Mouse (Mus musculus) layer of hippocampus, postnatal 25 days (tissue): ENCODE results near the gene Hbq1a. TPM values are rescaled to one million over a fixed set of nuclear protein-coding genes. Genes with fewer than 3 reads are reported as not detected.

Experiments used
- DNase-seq, 2 experiments: peaks; one replicate each; pipeline ENCODE4 v3.0.0; 2022; ENCODE audit warnings: mixed read lengths in 2 of 2, low spot score in 1 of 2; ENCODE audit errors: extremely low spot score in 1 of 2
- total RNA-seq, 2 experiments: library from RNA; stranded (reverse); gene quantifications; 2 replicates each; pipeline ENCODE4 v1.2.3; 2021

The Hbq1a gene
- total RNA-seq, 2 experiments from 2014 or later, result 1.1 TPM; not detected in 1

DNA sequence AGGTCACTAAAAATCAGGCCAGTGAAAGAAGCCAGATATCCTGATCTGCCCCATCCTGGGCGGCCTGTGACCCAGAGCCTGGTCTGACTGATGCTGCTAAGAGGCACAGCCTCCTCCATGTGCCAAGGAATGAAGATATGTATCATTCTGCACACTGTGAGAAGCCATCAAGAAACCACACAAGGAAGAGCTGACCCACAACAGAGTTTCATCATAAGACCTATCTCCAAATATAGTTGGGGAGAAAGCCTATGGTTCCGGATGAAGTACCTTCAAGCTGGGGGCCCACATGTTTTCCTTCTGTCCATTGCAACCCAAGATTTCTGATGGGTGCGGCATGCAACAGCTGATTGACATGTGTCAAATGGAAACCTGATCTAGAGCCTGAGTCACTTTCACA lies 16.1 kb downstream of the Hbq1a start:
- no peak for DNase-seq

DNA sequence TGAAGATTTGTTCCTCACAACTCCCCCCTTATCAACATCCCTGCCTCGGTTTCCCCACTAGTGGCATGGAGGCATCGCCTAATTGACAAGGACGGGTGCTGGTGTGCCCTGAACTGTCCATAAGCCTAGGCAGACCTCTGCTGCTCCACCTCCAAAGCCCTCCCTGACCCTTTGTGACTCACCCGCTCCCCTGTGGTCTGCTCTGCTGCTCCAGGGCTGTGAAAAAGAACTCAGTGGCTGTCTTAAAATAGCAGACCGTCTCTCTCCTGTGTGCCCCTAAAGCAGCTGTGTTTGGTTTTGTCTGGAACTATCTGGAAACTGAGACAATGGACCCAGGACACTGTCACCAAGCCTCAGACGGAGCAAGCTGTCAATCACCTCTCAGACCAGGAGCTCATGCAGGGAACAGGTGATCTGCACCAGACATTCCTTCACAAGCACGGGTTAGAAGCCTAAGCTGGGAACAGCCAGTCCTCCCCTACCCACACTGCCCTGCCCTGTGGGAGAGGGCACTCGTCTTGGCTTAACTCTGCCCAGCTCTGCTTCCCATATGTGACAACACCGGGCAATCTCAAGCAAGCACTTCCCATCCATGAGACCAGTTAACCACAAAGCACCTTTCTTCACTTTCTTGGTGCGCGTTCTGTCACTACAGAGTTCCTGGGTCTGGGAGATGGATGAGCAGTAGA lies 20.8 kb downstream of the Hbq1a start:
- DNase-seq, result no peak

DNA sequence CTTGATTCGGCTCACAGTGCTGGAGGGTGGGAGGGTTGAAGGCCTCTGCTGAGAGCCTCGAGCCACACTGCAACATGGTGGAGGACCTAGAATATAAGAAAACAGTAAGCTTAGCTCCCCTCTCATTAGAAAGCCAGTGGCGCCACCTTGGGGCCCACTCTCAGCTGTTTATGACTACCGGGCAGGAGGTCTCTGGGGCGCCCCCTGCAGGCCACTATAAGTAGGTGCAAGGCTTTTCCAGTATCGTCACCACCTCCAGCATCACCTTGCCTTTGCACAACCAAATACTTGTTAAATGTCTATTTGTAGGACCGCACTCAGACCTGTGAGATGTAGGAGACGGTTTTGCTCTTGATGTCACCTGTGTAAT lies 21.3 kb downstream of the Hbq1a start:
- peak; percentile 46 to 69 for DNase-seq

DNA sequence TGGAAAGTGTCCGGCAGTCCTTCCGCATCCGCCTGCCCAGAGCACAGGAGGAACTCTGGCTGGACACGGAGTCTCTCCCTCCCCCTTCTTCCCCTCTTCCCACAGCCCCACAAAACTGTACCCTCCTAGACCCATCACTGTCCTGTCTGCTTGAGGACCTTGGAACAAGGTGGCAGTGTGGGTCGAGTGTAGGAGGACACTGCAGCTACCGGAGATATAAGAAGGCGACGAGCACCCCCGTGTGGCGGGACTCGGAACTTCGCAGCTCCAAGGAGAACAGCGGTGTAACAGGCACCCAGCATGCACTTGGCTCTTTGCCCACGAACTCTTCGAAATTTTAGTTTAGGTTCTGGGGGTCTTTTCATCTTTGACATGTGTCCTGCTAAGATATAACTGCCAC lies 24.7 kb downstream of the Hbq1a start:
- DNase-seq, result peak; percentile 84 to 97

- no peak for DNase-seq
Observed at GRCm38 (mm10) chr11:32331075-32331474, 31.2 kb downstream of the Hbq1a start.

- DNase-seq, result no peak
Observed at GRCm38 (mm10) chr11:32331861-32332260, 32.0 kb downstream of the Hbq1a start.

DNA sequence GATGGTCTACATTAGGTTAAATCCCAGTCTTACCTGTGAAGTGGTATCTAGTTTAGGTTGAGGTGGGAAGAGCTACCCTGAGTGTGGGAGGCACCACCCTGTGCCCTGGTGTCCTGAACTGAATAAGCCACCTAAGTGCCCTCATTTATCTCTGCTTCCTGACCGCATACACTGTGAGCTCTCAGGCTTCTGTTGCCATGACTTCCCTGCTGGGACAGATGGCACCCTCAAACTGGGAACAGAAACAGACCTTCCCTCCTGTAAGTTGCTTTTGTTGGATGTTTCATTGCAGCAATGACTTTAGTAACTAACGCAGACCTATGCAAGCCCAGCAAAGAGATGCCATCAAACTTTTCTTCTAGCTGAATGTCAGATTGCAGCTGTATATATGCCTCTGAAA lies 33.4 kb downstream of the Hbq1a start:
- DNase-seq, result no peak

DNA sequence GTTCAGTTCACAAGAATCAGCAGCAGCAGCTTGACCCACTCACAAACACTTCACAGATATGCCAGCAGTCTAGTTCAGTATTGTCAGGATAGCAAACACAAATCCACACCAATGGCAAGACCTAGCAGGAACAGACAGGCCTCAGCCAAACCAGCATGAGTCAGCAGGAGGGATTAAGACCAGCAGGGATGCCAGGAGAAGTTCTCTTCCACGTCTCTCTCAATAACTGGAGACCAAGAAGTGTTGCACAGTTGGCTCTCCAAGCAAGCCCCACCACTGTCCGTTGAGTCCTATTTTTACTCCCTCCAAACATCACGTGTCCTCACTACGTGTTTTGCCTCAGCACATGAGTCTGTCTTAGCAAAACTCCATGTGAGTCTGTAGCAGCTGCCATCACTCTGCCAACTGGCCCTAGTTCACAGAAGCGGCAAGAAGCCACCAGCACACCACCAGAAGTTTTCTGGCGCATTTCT lies 36.6 kb downstream of the Hbq1a start:
- no peak for DNase-seq

- DNase-seq, result no peak
Observed at GRCm38 (mm10) chr11:32339131-32339531, 39.3 kb downstream of the Hbq1a start.

DNA sequence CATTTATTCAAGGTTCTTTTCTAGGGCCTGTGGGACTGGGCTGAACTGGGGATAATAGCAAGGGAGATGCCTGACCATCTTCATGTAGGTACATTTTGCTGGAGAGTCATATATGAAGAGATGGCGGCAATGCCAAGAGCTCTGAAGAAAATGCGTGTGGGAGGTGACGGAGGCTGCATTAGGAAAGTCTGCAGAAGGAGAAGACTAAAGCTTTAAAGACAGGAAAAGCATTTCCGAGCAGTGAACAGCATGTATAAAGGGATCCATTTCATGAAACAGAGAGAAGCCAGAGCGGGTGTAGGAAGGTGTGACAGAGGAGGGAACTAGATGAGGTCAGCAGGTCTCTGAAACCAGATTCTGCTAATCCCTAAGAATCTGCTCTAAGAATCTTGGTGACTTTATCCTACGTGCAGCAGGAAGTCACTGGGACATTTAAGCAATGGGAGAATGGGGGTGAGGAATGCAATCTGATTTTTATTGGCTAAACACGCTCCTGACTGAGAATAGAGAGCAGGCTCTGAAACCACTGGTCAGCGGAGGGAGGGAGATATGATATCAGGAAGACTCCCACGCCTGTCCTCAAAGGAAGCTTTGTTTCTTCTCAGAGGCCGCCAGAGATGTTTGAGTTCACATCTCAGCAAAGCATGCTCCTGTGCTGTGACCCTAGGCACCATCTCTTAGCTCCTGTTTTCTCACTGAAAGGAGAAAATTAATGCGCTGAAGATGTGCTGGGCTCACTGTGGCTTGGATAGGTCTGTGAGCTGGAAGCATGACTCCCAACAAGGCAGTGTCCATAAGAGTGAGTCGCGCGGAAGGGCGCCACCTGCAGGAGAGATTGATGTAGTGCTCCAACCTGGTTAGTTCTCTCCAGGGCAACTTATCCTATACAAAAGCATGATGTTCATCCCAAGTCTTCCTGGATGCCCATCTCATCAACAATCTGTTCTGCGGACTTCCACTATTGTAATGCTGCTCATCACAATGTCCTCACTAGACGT lies 40.9 kb downstream of the Hbq1a start:
- no peak for DNase-seq

GRCm38 (mm10) chr11:32342770-32343191 lies 42.9 kb downstream of the Hbq1a start:
- peak; percentile 30 to 64 for DNase-seq

DNA sequence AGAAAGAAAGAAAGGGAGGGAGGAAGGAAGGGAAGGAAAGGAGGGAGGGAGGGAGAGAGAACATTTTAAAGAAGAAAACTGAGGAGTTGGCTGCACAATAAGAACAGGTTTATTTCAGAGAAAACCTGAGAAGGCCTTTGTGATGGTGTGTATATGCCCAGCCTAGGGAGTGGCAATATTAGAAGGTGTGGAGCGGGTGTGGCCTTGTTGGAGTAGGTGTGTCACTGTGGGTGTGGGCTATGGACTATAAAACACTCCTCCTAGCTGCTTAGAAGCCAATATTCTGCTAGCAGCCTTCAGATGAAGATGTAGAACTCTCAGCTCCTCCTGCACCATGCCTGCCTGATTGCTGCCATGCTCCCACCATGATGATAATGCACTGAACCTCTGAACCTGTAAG lies 43.5 kb downstream of the Hbq1a start:
- no peak for DNase-seq

DNA sequence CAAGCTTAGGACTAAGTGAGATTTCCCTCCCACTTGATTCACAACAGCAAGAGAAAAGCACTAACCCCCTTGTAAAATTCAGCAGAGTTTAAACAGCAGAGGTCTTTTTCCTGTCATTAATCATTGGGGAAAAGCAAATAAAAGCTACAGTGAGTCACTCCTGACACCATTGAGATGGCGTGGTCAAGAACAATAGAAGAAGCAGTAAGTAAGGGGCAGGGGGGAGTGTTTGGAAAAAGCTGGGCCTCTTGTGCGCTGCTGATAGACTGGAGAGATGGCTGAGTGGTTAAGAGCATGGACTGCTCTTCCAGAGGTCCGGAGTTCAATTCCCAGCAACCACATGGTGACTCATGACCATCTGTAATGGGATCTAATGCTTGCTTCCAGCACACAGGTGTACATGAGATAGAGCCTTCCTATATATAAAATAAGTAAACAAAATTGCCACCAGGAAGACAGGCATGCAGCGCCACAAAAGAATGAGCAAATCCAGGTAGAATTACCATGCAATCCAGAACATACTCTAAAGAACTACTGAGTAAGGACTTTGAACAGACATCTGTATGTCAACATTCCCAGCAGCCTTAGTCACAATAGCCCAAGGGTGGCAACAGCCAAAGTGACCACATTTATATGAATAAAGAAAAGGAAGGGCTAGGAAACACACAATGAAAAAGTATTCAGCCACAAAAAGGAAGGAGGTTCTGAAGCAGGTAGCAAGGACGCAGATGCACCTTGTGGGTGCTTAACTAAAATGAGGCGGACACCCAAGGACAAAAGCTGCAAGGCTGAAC lies 45.8 kb downstream of the Hbq1a start:
- DNase-seq, result no peak

DNA sequence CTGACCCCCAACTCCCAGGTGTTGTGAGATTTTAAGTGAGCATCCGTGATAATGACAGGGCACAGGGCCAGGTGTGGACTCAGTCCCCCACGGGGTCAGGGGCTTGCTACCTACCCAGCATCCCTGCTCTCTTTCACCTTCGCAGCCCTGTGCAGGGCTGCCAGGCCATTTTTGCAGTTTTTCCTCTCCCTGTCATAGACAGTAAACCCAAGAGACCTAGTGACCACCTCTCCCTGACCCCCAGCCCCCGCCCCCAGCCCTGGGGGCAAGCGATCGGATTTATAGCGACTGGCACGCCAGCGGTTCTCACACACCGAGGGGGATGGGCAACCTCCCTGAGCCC lies 47.4 kb downstream of the Hbq1a start:
- DNase-seq, result no peak

- peak; percentile 35 to 48 for DNase-seq
Observed at GRCm38 (mm10) chr11:32347607-32348432, 48.0 kb downstream of the Hbq1a start, which contains the start of gene Sh3pxd2b. Gene Sh3pxd2b (plus strand): TSS chr11:32347820.

DNA sequence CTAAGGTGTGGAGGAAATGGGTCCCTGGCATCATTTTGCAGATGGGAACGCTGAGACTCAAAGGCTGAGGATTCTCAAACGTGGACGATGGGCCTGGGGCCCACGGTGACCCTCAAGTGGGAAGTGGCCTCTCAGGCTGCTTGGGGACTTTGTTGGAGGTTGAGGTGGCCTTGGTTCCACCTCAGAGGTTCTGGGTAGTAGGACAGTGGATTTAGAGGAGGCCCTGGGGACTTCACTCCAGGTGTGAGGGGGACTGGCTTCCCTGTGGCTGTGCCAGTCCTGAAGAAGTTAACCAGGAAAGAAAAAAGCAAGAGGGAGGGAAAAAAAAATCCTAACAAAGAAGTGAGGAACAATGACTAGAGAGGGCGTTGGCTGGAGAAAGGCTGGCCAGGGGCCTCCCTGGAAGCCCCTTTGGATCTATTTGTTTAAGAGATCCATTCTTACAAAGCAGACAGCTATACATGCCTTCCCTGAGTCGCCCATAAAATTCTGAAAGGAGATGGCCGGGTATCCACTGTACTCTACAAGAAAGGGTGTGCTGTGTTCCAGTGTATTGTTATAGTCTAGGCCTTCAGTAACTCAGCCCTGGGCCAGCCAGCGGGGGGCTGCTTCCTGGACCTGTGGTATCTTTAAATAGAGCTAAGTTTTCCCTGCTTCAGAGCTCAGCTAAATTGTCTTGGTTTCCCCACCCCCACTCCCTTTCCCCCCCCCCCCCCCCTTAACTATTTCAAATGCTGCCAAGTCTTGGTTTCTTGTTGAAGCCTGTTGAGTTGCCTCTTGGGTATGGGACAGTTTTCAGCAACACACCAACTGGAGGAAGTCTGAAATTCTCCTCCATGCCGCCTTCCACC lies 48.8 kb downstream of the Hbq1a start:
- DNase-seq, result no peak

- no peak for DNase-seq
Observed at GRCm38 (mm10) chr11:32349284-32349953, 49.5 kb downstream of the Hbq1a start.
